Mouse (Mus musculus): Measurements from ENCODE around the gene Wdr91.

- TF ChIP-seq POLR2A (IDR thresholded peaks at IDR 0.05; ENCODE audit: borderline replicate concordance, extremely low read depth, low read depth, low read length) = no peak
- no peak for TF ChIP-seq CTCF (IDR thresholded peaks at IDR 0.05; ENCODE audit: insufficient read depth, low read length)
Measured at GRCm38 (mm10) chr6:34955862-34956241, 45.2 kb upstream of the Wdr91 start.

All from lung, adult 2 months (tissue).